Mouse (Mus musculus): Measurements from ENCODE around the gene Cask. TPM values are rescaled to one million over a fixed set of nuclear protein-coding genes. Genes with fewer than 3 reads are reported as not detected.

Gene Cask
- total RNA-seq, 2 experiments from 2014 or later = 13.3 to 13.7 TPM

- DNase-seq = no peak
Measured at GRCm38 (mm10) chrX:13467121-13467571, 384.0 kb downstream of the Cask start.

Small RNA genes lying within 50 kb of the gene (microRNA-seq; reads per million reads assigned to microRNA genes)
- 0 reads per million in 2 experiments for gene Gm25246

Other genes starting within 250 kb of the Cask start
- gene Gpr34, start 219.3 kb downstream of the Cask start, total RNA-seq (2021) = 1 to 10 TPM in 1 of 2 experiments, under 1 TPM in 1; 0.79 to 1.5 TPM
- gene Gpr82, start 190.0 kb downstream of the Cask start, total RNA-seq (2021) = not detected

All from heart, adult 18-20 months (tissue).